In genomic region chr19:8930117-8930516, GRCm38 (mm10) we compare ENCODE assay signal across 8 mouse cellular contexts. TPM values are rescaled to one million over a fixed set of nuclear protein-coding genes. Genes with fewer than 3 reads are reported as not detected.
DNase-seq lines count a peak whose midpoint lies in the region; ATAC-seq and TF ChIP-seq lines count a peak whose summit lies in the region.

No protein-coding gene starts in this region.

- peaks cover 55% of the 10 kb centered on the region for H3K36me3 ChIP-seq in heart, embryonic 12.5 days
- H3K36me3 ChIP-seq in CH12.LX (replicated peaks in 1 of 2; ENCODE audit: control insufficient read depth in 1 of 2, insufficient read depth in 1 of 2, low read length in 1 of 2): peaks cover 42 to 78% of the 10 kb centered on the region in 2 experiments
- H3K36me3 ChIP-seq in forebrain, embryonic 11.5 days (ENCODE audit: control insufficient read depth, insufficient read depth, low read length): no peaks in the 10 kb centered on the region; the same call in 1 of the 2 replicates
- peaks cover 8% of the 10 kb centered on the region for H3K36me3 ChIP-seq in liver, embryonic 14.5 days (replicated peaks; ENCODE audit: control insufficient read depth, insufficient read depth, low read depth)

- no peaks in the 10 kb centered on the region for H3K9me3 ChIP-seq in heart, embryonic 12.5 days (replicated peaks)
- H3K9me3 ChIP-seq in CH12.LX (replicated peaks; ENCODE audit: low read length): no peaks in the 10 kb centered on the region
- H3K9me3 ChIP-seq in forebrain, embryonic 11.5 days (ENCODE audit: control insufficient read depth, low read length): no peaks in the 10 kb centered on the region
- H3K9me3 ChIP-seq in liver, embryonic 14.5 days (ENCODE audit: control insufficient read depth, low read length): no peaks in the 10 kb centered on the region

- no peak overlapping the region for H3K27ac ChIP-seq in heart, embryonic 12.5 days (ENCODE audit: poor library complexity, severe bottlenecking)
- H3K27ac ChIP-seq in CH12.LX (ENCODE audit: insufficient read depth, low read depth): peak overlapping the region; percentile 75
- H3K27ac ChIP-seq in forebrain, embryonic 11.5 days (ENCODE audit: low read depth, low read length): no peak overlapping the region
- H3K27ac ChIP-seq in liver, embryonic 14.5 days: no peak overlapping the region; the same call in 1 of the 2 replicates

- peaks cover 18% of the 10 kb centered on the region for H3K4me1 ChIP-seq in heart, embryonic 12.5 days (replicated peaks)
- peaks cover 12 to 31% of the 10 kb centered on the region in 2 experiments; a peak in 3 of 4 replicates for H3K4me1 ChIP-seq in CH12.LX (ENCODE audit: control insufficient read depth in 1 of 2, insufficient read depth in 2 of 2)
- H3K4me1 ChIP-seq in forebrain, embryonic 11.5 days (replicated peaks; ENCODE audit: control insufficient read depth, insufficient read depth, low read length): peaks cover 11% of the 10 kb centered on the region; the same call in 1 of the 2 replicates
- H3K4me1 ChIP-seq in liver, embryonic 14.5 days (replicated peaks; ENCODE audit: control insufficient read depth in 2 of 2, insufficient read depth in 2 of 2, low read length in 1 of 2): peaks cover 20 to 30% of the 10 kb centered on the region in 2 experiments

- dilution Hi-C loops in CH12.LX (cut with MboI; ENCODE audit: extremely low pct_ligation_motif_present, extremely low pct_unique_long_range_greater_than_20kb, low sequenced_read_pairs): no loop called here

- H3K9ac ChIP-seq in heart, embryonic 12.5 days: peak overlapping the region; percentile 85
- H3K9ac ChIP-seq in CH12.LX (ENCODE audit: insufficient read depth, low read depth): peak overlapping the region; percentile 83
- peak overlapping the region; percentile 79 for H3K9ac ChIP-seq in forebrain, embryonic 11.5 days (ENCODE audit: low read length)
- H3K9ac ChIP-seq in liver, embryonic 14.5 days (replicated peaks): peak overlapping the region; percentile 74

- H3K4me3 ChIP-seq in heart, embryonic 12.5 days: peak overlapping the region; percentile 70
- H3K4me3 ChIP-seq in CH12.LX (replicated peaks in 1 of 3; ENCODE audit: low read depth in 2 of 3, low read length in 2 of 3, poor library complexity in 1 of 3): peak overlapping the region; percentile 80 to 93 (median 89)
- H3K4me3 ChIP-seq in forebrain, embryonic 11.5 days (ENCODE audit: low read depth, low read length): peak overlapping the region; percentile 64
- peak overlapping the region; percentile 70 to 72 for H3K4me3 ChIP-seq in liver, embryonic 14.5 days (ENCODE audit: insufficient read depth in 1 of 2, low read depth in 2 of 2, low read length in 2 of 2)

- 12% methylated on average over 11 of the region's 11 CpGs for WGBS in heart, embryonic 12.5 days
- 18% methylated on average over 11 of the region's 11 CpGs for WGBS in forebrain, embryonic 11.5 days
- 8% methylated on average over 11 of the region's 11 CpGs for WGBS in liver, embryonic 14.5 days (ENCODE audit: insufficient replicate concordance)

- no peak for TF ChIP-seq EP300 in CH12.LX (IDR thresholded peaks at IDR 0.05; ENCODE audit: low read length)
- TF ChIP-seq EP300 in liver, embryonic 14.5 days (IDR thresholded peaks at IDR 0.05; ENCODE audit: low read depth): no peak

- no peak for ATAC-seq in heart, embryonic 12.5 days (ENCODE audit: insufficient number of reproducible peaks, low FRiP score)
- no peak for ATAC-seq in forebrain, embryonic 11.5 days (replicated peaks; ENCODE audit: low FRiP score)
- no peak for ATAC-seq in liver, embryonic 14.5 days (ENCODE audit: insufficient read depth)

- TF ChIP-seq CTCF in CH12.LX (conservative IDR thresholded peaks at IDR 0.05 in 1 of 2, IDR thresholded peaks at IDR 0.05 in 1 of 2; ENCODE audit: low read depth in 2 of 2, low read length in 2 of 2): no peak
- no peak for TF ChIP-seq CTCF in liver, embryonic 14.5 days (IDR thresholded peaks at IDR 0.05; ENCODE audit: low read depth)

- TF ChIP-seq POLR2A in CH12.LX (IDR thresholded peaks at IDR 0.05; ENCODE audit: low read depth, low read length): no peak

- intact Hi-C loops in heart, postnatal 25 days (cut with DNase I): no loop called here

- peak overlapping the region; percentile 82 for H3K4me2 ChIP-seq in heart, embryonic 12.5 days
- H3K4me2 ChIP-seq in CH12.LX (ENCODE audit: insufficient read depth, low read depth, poor library complexity, severe bottlenecking): peak overlapping the region; percentile 76
- H3K4me2 ChIP-seq in forebrain, embryonic 11.5 days (ENCODE audit: low read depth, low read length, severe bottlenecking): peak overlapping the region; percentile 86
- H3K4me2 ChIP-seq in liver, embryonic 14.5 days (ENCODE audit: low read depth): peak overlapping the region; percentile 76

- TF ChIP-seq RAD21 in CH12.LX (IDR thresholded peaks at IDR 0.05; ENCODE audit: low read depth, low read length): no peak

- H3K27me3 ChIP-seq in heart, embryonic 12.5 days (replicated peaks): no peaks in the 10 kb centered on the region; the same call in 1 of the 2 replicates
- no peaks in the 10 kb centered on the region for H3K27me3 ChIP-seq in CH12.LX (replicated peaks)
- no peaks in the 10 kb centered on the region for H3K27me3 ChIP-seq in forebrain, embryonic 11.5 days (ENCODE audit: control insufficient read depth, insufficient read depth, low read length)
- no peaks in the 10 kb centered on the region for H3K27me3 ChIP-seq in liver, embryonic 14.5 days (ENCODE audit: control insufficient read depth, insufficient read depth, low read length)

- DNase-seq in heart, postnatal 25 days (ENCODE audit: low spot score): no peak
- DNase-seq in CH12.LX (ENCODE audit: extremely low read depth): no peak
- no peak for DNase-seq in forebrain, embryonic 11.5 days (ENCODE audit: low spot score)
- no peak for DNase-seq in liver, embryonic 14.5 days (ENCODE audit: low read depth in 3 of 3, low spot score in 3 of 3)
- no peak for DNase-seq in left cerebral cortex, adult 18-20 months (ENCODE audit: low spot score in 2 of 2)
- DNase-seq in natural killer cell, adult 2 months (ENCODE audit: low spot score in 2 of 2): no peak
- DNase-seq in thymus, adult 18-20 months: no peak

- peaks cover 6% of the 10 kb centered on the region; the same call in 1 of the 2 replicates for H3K79me2 ChIP-seq in CH12.LX (replicated peaks; ENCODE audit: control insufficient read depth, extremely low read depth, insufficient read depth, poor library complexity, severe bottlenecking)

- in situ Hi-C loops in CH12.LX (cut with MboI; ENCODE audit: low pct_ligation_motif_present, low pct_unique_long_range_greater_than_20kb, low sequenced_read_pairs): no loop called here

RNA-seq across cellular contexts. Expression of gene Eml3, which starts 0.8 kb away (rescaled TPM):
- polyA plus RNA-seq in heart, embryonic 12.5 days (2016; fragmentation: Nextera tagmentation; extraction: Ambion mirVana): 13.3 and 13.5 TPM in 2 replicates
- total RNA-seq in heart, postnatal 25 days (2021): 1 to 10 TPM; 8.9 to 9.1 TPM
- total RNA-seq in CH12.LX (2012; rRNA removed) (33.3 and 33.6 TPM in 2 replicates), CH12.LX (2014; rRNA removed) (18.7 and 20.4 TPM in 2 replicates)
- 35.2 and 37.3 TPM in 2 replicates for polyA plus RNA-seq in CH12.LX (2012; ENCODE audit: insufficient read length, low read depth)
- polyA plus RNA-seq in forebrain, embryonic 11.5 days (2014; fragmentation: Nextera tagmentation; extraction: Ambion mirVana): 11.2 and 12.2 TPM in 2 replicates
- 10.9 and 11.0 TPM in 2 replicates for polyA plus RNA-seq in liver, embryonic 14.5 days (2012; rRNA removed)
- polyA plus RNA-seq in liver, embryonic 14.5 days (2014; fragmentation: Nextera tagmentation; extraction: Ambion mirVana): 5.6 and 7.8 TPM in 2 replicates
- total RNA-seq in left cerebral cortex, adult 18-20 months (2021): 10 to 100 TPM in 1 of 2 experiments, 1 to 10 TPM in 1; 9.0 to 11.5 TPM

RNA-seq across cellular contexts. Expression of gene Rom1, which starts 1.0 kb away (rescaled TPM):
- 2.4 and 2.5 TPM in 2 replicates for polyA plus RNA-seq in heart, embryonic 12.5 days (2016; fragmentation: Nextera tagmentation; extraction: Ambion mirVana)
- 10 to 100 TPM; 22.0 to 23.6 TPM for total RNA-seq in heart, postnatal 25 days (2021)
- 5.5 and 5.6 TPM in 2 replicates for total RNA-seq in CH12.LX (2012; rRNA removed)
- total RNA-seq in CH12.LX (2014; rRNA removed): 4.2 and 4.7 TPM in 2 replicates
- polyA plus RNA-seq in CH12.LX (2012; ENCODE audit: insufficient read length, low read depth): 4.8 and 4.9 TPM in 2 replicates
- 1.7 and 1.8 TPM in 2 replicates for polyA plus RNA-seq in forebrain, embryonic 11.5 days (2014; fragmentation: Nextera tagmentation; extraction: Ambion mirVana)
- polyA plus RNA-seq in liver, embryonic 14.5 days (2012; rRNA removed): 2.6 and 2.8 TPM in 2 replicates
- polyA plus RNA-seq in liver, embryonic 14.5 days (2014; fragmentation: Nextera tagmentation; extraction: Ambion mirVana): 1.4 and 1.8 TPM in 2 replicates
- 1 to 10 TPM; 6.4 to 7.6 TPM for total RNA-seq in left cerebral cortex, adult 18-20 months (2021)

RNA-seq across cellular contexts. Expression of gene B3gat3, which starts 9.9 kb away (rescaled TPM):
- 46.6 and 46.8 TPM in 2 replicates for polyA plus RNA-seq in heart, embryonic 12.5 days (2016; fragmentation: Nextera tagmentation; extraction: Ambion mirVana)
- total RNA-seq in heart, postnatal 25 days (2021): 10 to 100 TPM; 35.9 to 36.7 TPM
- total RNA-seq in CH12.LX (2012; rRNA removed): 49.9 and 54.8 TPM in 2 replicates
- 17.8 and 18.6 TPM in 2 replicates for total RNA-seq in CH12.LX (2014; rRNA removed)
- polyA plus RNA-seq in CH12.LX (2012; ENCODE audit: insufficient read length, low read depth): 31.0 and 33.0 TPM in 2 replicates
- 55.0 and 57.2 TPM in 2 replicates for polyA plus RNA-seq in forebrain, embryonic 11.5 days (2014; fragmentation: Nextera tagmentation; extraction: Ambion mirVana)
- polyA plus RNA-seq in liver, embryonic 14.5 days (2012; rRNA removed): 23.1 and 26.6 TPM in 2 replicates
- 15.4 and 15.8 TPM in 2 replicates for polyA plus RNA-seq in liver, embryonic 14.5 days (2014; fragmentation: Nextera tagmentation; extraction: Ambion mirVana)
- 100 to 1,000 TPM; 188 to 189 TPM for total RNA-seq in left cerebral cortex, adult 18-20 months (2021)

RNA-seq across cellular contexts. Expression of gene Mta2, which starts 11.6 kb away (rescaled TPM):
- 106 and 115 TPM in 2 replicates for polyA plus RNA-seq in heart, embryonic 12.5 days (2016; fragmentation: Nextera tagmentation; extraction: Ambion mirVana)
- 10 to 100 TPM; 29.5 to 32.3 TPM for total RNA-seq in heart, postnatal 25 days (2021)
- total RNA-seq in CH12.LX (2012; rRNA removed) (131 and 158 TPM in 2 replicates), CH12.LX (2014; rRNA removed) (115 and 117 TPM in 2 replicates)
- 149 and 162 TPM in 2 replicates for polyA plus RNA-seq in CH12.LX (2012; ENCODE audit: insufficient read length, low read depth)
- 62.6 and 63.2 TPM in 2 replicates for polyA plus RNA-seq in forebrain, embryonic 11.5 days (2014; fragmentation: Nextera tagmentation; extraction: Ambion mirVana)
- polyA plus RNA-seq in liver, embryonic 14.5 days (2012; rRNA removed): 18.9 and 23.0 TPM in 2 replicates
- polyA plus RNA-seq in liver, embryonic 14.5 days (2014; fragmentation: Nextera tagmentation; extraction: Ambion mirVana): 18.5 and 22.8 TPM in 2 replicates
- 10 to 100 TPM; 49.6 to 49.8 TPM for total RNA-seq in left cerebral cortex, adult 18-20 months (2021)

RNA-seq across cellular contexts. Expression of gene Tut1, which starts 23.5 kb away (rescaled TPM):
- polyA plus RNA-seq in heart, embryonic 12.5 days (2016; fragmentation: Nextera tagmentation; extraction: Ambion mirVana): 17.1 and 19.4 TPM in 2 replicates
- total RNA-seq in heart, postnatal 25 days (2021): 1 to 10 TPM; 7.2 to 8.8 TPM
- total RNA-seq in CH12.LX (2012; rRNA removed) (47.7 and 49.1 TPM in 2 replicates), CH12.LX (2014; rRNA removed) (40.4 and 41.8 TPM in 2 replicates)
- polyA plus RNA-seq in CH12.LX (2012; ENCODE audit: insufficient read length, low read depth): 52.9 and 54.9 TPM in 2 replicates
- 34.4 and 35.5 TPM in 2 replicates for polyA plus RNA-seq in forebrain, embryonic 11.5 days (2014; fragmentation: Nextera tagmentation; extraction: Ambion mirVana)
- polyA plus RNA-seq in liver, embryonic 14.5 days (2012; rRNA removed): 9.3 and 9.5 TPM in 2 replicates
- 10.0 and 11.5 TPM in 2 replicates for polyA plus RNA-seq in liver, embryonic 14.5 days (2014; fragmentation: Nextera tagmentation; extraction: Ambion mirVana)
- 10 to 100 TPM; 22.5 to 23.7 TPM for total RNA-seq in left cerebral cortex, adult 18-20 months (2021)
